Mouse (Mus musculus) hindbrain, embryonic 12.5 days (tissue): ENCODE measurements around the gene Eci1. TPM values are rescaled to one million over a fixed set of nuclear protein-coding genes. Genes with fewer than 3 reads are reported as not detected.
A peak's percentile ranks its signal among the peaks of the same experiment; 100 is the strongest.

ENCODE experiments used
- ATAC-seq: fragments of 200-750 bp; cut with Nextera tagmentation; 2 replicates; pipeline ENCODE4 v1.8.0; 2017; ENCODE audit warnings: moderate TSS enrichment; ENCODE audit not compliant: low FRiP score
- H3K27ac ChIP-seq: fragments of 300-500 bp; sonication (generic); 2 replicates; pipeline ENCODE4 v1.5.1; 2016; ENCODE audit warnings: mild to moderate bottlenecking
- H3K27me3 ChIP-seq: fragments of 300-500 bp; sonication (generic); 2 replicates; pipeline ENCODE4 v1.6.1; 2016; ENCODE audit warnings: mild to moderate bottlenecking
- H3K36me3 ChIP-seq: fragments of 300-500 bp; sonication (generic); 2 replicates; pipeline ENCODE4 v1.6.1; 2016; ENCODE audit warnings: mild to moderate bottlenecking
- H3K4me1 ChIP-seq: fragments of 300-500 bp; sonication (generic); 2 replicates; pipeline ENCODE4 v1.6.1; 2016
- H3K4me2 ChIP-seq: fragments of 300-500 bp; sonication (generic); replicated peaks from 2 replicates; pipeline ENCODE4 v1.6.1; 2016; ENCODE audit warnings: mild to moderate bottlenecking
- H3K4me3 ChIP-seq: fragments of 300-500 bp; sonication (generic); 2 replicates; pipeline ENCODE4 v1.5.1; 2016; ENCODE audit warnings: mild to moderate bottlenecking
- H3K9ac ChIP-seq: fragments of 300-500 bp; sonication (generic); 2 replicates; pipeline ENCODE4 v1.6.1; 2016; ENCODE audit warnings: mild to moderate bottlenecking, moderate library complexity
- H3K9me3 ChIP-seq: fragments of 300-500 bp; sonication (generic); replicated peaks from 2 replicates; pipeline ENCODE4 v1.6.1; 2016; ENCODE audit warnings: mild to moderate bottlenecking
- WGBS: fragments of 180-500 bp; shearing (Covaris S2); methylation state at CpG from one replicate; pipeline ENCODE4 v1.1.7; 2016; 5-methylcytosine and 5-hydroxymethylcytosine counted together
- polyA plus RNA-seq: library from polyadenylated mRNA; unstranded; fragments of >200 nt; fragmentation: Nextera tagmentation; extraction: Ambion mirVana; gene quantifications from 2 replicates; pipeline ENCODE4 v1.2.1, GENCODE M21; 2016

Eci1 gene
- polyA plus RNA-seq, 1 experiment from 2014 or later = 62.4 TPM

DNA sequence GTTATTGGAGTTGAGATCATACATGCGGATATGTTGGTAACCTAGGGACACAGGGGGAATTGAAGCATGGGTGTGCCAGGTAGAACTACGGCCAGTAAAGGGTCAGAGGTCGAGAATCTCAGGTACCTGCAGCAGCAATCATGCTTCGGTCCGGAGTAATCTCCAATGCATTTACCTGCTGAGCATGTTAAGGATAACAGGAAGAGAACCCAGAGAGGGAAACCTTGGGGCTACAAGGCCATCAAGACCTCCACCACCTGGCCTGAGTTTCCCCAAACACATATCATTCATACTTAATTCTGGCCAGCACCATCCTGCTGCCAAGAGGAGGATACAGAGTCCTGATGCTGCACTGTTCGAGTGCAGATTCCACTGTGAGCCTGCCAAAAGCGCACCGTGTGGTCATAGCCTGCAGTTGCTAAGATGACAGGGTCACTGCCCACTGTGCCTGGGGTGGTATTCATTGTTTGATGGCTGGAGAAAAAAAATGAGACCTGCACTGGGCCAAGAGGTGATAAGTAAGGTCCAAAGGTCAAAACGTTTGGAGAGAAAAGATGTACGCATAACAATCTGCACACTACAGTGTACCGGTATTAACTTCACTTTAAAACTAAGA is 51.7 kb downstream of the Eci1 start:
- Histone ChIP-seq H3K27me3 (no peaks in the 10 kb centered on the region), H3K9ac (peak overlapping the region; percentile 85), H3K4me3 (peak overlapping the region; percentile 76), H3K27ac (peak overlapping the region; percentile 97; the same call in 1 of the 2 replicates), H3K4me1 (peaks cover 25% of the 10 kb centered on the region), H3K4me2 (peak overlapping the region; percentile 62), H3K36me3 (peaks cover 44% of the 10 kb centered on the region), H3K9me3 (no peaks in the 10 kb centered on the region)
- ATAC-seq = peak; percentile 11
- 52% methylated on average over 11 of the region's 11 CpGs for WGBS

DNA sequence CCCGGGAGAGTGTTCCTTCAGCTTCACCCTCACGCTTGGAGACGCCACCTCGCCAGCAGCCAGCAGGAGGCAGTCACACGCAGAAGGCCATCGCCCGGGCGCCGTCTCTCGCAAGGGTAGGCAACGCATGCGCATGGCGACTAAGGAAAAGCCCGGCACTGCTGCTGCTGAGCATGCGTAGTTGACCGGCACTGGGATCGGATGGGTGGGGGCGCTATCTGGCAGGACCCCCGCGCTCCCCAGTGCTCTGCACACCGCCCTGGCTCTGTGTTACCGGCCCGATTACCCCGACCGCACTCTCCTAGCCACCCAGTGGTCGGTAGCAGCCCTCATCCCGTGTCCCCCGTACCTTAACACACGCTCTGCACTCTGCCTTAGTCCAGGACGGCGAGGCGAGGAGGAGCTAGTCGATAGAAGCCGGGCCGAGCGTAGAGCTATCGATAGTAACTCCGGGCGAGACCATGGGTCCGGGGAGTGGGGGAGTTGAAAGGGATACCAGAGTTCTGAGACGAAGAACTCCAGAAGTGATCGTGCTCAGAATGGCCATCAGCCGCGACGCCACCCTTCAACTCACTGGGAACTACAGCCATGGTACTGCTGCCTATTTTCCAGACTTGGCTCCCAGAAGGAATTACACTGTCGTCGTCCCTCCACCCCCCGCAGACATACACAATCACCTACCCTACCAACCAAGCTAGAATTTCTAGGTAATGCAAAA is 52.4 kb downstream of the Eci1 start, which contains the start of gene Mlst8:
Gene Mlst8, minus strand, starts transcription at position 416 of the 718 bp plus-strand sequence.
- WGBS = under 1% methylated on average over 48 of the region's 48 CpGs
- Histone ChIP-seq H3K27me3 (no peaks in the 10 kb centered on the region), H3K9me3 (no peaks in the 10 kb centered on the region), H3K9ac (peak within 1 kb of the TSS; percentile 85), H3K4me1 (peaks cover 21% of the 10 kb centered on the region), H3K36me3 (peaks cover 37% of the 10 kb centered on the region), H3K4me2 (peak within 1 kb of the TSS; percentile 62), H3K4me3 (peak within 1 kb of the TSS; percentile 76), H3K27ac (peak within 1 kb of the TSS; percentile 97)
- peak; percentile 94 for ATAC-seq

DNA sequence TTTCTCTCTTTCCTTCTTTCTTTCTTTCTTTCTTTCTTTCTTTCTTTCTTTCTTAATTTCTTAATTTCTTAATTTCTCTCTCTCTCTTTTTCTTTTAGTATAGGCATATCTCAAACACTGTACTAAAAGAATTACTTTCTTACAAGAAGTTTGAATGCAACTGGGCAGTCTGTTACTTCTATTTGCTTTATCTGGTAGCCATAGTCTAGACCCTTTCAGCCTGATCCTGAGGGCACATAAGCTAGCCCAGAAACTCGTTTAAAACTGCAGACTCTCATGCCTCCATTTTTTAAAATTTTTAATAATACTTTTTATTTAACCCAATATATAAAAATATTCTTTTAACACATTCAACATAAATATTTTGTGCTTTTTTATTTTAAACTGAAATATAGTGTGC is 53.0 kb downstream of the Eci1 start:
- no peaks in the 10 kb centered on the region for H3K9me3 ChIP-seq
- H3K27me3 ChIP-seq = no peaks in the 10 kb centered on the region
- H3K9ac ChIP-seq = 0 out of 2 replicates have a peak overlapping the region, but pooled peaks have one; percentile 43
- H3K4me2 ChIP-seq = peak overlapping the region; percentile 62
- ATAC-seq = no peak
- H3K27ac ChIP-seq = peak overlapping the region; percentile 64; the same call in 1 of the 2 replicates
- H3K4me1 ChIP-seq = peaks cover 15% of the 10 kb centered on the region
- H3K36me3 ChIP-seq = peaks cover 31% of the 10 kb centered on the region
- peak overlapping the region; percentile 76 for H3K4me3 ChIP-seq
- 35% methylated on average over 1 of the region's 1 CpGs for WGBS

DNA sequence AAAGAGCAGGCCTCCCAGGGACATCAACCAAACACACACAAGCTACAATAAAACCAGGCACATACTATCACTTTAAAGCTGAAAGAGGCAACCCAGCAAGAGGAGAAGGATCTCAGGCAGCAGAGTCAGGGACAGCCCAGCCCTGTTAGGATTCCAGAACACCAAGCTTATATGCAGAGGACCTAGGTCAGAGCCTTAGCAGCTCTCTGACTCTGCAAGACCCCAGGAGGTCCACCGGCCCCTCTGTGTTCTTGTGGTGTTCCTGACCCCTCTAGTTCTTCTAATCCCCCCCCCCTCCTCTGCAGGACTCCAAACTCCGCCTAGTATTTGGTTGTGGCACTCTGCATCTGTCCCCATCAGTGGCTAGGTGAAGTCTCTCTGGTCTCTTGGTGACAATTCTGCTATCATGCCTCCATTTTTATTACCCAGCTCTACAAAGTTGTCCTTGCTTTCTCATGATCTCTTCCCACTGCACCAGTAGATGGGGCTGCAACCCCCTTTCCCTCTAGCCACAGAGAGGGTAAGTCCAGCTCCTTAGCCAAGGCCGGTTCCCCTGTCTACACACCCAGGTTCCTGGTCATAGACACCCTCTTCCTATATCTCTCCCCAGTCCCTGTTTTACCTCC is 53.9 kb downstream of the Eci1 start:
- Histone ChIP-seq H3K27me3 (0 out of 2 replicates have a peak, but pooled peaks cover 2% of the 10 kb centered on the region), H3K4me2 (no peak overlapping the region), H3K9ac (no peak overlapping the region), H3K27ac (no peak overlapping the region), H3K4me3 (no peak overlapping the region), H3K4me1 (peaks cover 14% of the 10 kb centered on the region), H3K9me3 (no peaks in the 10 kb centered on the region), H3K36me3 (peaks cover 22% of the 10 kb centered on the region)
- 40% methylated on average over 3 of the region's 3 CpGs for WGBS
- ATAC-seq = no peak

DNA sequence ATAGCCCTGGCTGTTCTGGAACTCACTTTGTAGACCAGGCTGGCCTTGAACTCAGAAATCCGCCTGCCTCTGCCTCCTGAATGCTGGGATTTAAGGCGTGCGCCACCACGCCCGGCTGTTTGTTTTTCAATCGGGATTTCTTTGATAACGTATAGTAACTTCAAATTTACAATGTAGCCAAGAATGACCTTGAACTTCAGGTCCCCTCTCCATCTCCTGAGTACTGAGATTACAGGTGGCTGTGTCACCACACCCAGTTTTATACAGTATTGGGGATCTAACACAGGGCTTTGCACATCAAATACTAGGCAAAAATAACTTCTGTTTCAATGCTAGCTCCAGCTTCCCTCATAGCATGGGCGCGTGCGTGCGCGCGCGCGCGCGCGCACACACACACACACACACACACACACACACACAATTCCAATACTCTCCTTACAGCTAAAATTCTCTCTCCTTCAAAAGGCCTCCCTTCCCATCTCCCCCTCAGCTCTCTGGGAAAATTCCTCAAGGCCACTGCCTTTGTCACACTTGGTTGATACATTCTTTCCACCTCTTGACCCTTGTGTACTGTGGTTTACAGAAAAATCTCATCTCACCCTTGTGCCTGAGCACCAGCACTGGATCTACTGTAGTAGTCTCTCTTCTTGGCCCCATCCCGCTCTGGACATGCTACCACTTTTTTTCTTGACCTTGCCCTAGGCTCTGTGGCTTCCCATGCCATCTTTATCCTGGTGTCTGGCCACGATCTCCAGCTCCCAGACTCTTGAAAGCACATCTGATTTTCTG is 54.8 kb downstream of the Eci1 start:
- ATAC-seq = no peak
- Histone ChIP-seq H3K4me3 (no peak overlapping the region), H3K9me3 (no peaks in the 10 kb centered on the region), H3K27me3 (0 out of 2 replicates have a peak, but pooled peaks cover 2% of the 10 kb centered on the region), H3K27ac (no peak overlapping the region), H3K4me1 (peaks cover 18% of the 10 kb centered on the region), H3K36me3 (peaks cover 13% of the 10 kb centered on the region), H3K9ac (no peak overlapping the region), H3K4me2 (no peak overlapping the region)
- 94% methylated on average over 20 of the region's 20 CpGs for WGBS

DNA sequence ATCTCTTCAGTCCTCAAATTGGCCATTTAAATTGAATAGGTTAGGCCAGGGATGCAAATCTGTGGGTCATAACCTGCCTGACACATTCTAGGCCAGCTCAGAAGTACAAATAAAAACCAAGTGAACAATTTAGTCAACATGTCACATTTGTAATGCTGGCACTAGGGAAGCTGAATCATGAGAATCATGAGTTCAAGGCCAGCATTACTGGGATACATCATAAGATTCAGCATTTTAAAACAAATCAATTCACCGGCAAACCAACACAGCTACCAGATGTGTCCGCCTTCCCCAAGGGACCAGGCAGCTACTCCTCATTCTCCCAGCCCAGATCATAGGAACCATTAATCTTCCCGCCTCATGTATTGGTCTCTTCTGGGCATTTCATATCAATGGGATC is 57.1 kb downstream of the Eci1 start:
- Histone ChIP-seq H3K9ac (no peak overlapping the region), H3K36me3 (no peaks in the 10 kb centered on the region), H3K4me1 (peaks cover 13% of the 10 kb centered on the region), H3K4me2 (no peak overlapping the region), H3K9me3 (no peaks in the 10 kb centered on the region), H3K4me3 (no peak overlapping the region), H3K27ac (no peak overlapping the region), H3K27me3 (peaks cover 2% of the 10 kb centered on the region; the same call in 1 of the 2 replicates)
- no peak for ATAC-seq
- WGBS = 67% methylated on average over 3 of the region's 3 CpGs

DNA sequence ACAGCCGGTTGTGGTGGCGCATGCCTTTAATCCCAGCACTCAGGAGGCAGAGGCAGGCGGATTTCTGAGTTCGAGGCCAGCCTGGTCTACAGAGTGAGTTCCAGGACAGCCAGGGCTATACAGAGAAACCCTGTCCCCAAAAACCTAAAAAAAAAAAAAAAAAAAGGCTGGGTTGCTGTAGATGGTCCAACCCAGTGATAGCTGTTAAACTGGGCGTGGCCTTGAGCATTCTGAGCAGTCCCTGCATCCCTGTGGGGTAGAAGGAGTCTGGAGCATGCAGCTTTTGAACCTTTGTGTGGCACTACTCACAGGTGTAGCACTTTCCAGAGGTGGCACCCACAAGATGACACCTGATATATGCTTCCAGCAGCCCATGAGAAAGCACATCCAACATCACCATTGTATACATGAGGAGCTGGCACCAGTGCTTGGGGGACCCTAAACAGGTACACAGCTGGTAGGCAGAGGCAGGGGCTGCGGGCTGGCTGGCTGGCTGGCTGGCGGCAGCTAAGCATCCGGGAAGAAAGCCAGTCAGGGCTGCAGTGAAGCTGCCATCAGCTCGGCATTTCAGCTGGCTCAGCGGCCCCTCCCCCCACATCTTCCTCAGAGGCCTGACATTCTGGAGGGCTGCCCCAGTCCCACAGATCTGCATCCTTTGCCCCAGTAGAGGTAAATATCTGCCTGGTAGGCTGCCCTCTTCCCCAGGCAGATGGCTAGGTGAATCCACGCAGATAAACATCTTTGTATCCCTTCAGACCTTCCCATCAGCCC is 58.8 kb downstream of the Eci1 start:
- WGBS = 50% methylated on average over 11 of the region's 11 CpGs
- Histone ChIP-seq H3K27ac (peak overlapping the region; percentile 55), H3K36me3 (no peaks in the 10 kb centered on the region), H3K9me3 (no peaks in the 10 kb centered on the region), H3K4me1 (peaks cover 25% of the 10 kb centered on the region), H3K27me3 (peaks cover 2% of the 10 kb centered on the region; the same call in 1 of the 2 replicates), H3K4me2 (peak overlapping the region; percentile 23; the same call in 1 of the 2 replicates), H3K4me3 (no peak overlapping the region), H3K9ac (0 out of 2 replicates have a peak overlapping the region, but pooled peaks have one; percentile 43)
- ATAC-seq = no peak

DNA sequence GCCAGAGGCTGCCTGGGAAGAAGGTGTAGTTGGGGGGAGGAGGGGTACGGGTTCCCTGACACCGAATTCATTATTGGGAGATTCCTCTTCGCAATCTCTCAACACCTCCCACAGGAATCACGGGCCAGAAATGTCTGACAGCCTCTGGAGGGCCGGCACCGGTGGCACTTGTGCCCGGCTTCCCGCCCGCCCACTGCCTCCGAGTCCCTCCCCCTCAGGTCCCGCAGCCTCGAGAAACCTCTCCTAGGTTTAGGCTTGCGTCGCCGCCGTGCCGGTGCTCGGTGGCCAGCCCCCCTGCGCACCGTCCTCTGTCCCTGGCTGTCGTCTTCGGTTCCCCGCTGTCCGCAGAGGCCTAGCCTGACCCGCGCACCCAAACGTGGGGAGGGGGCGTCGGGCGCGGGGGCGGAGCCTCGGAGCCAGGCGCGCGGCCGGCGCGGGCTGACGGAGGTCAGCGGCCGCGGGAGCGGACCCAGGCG is 61.8 kb downstream of the Eci1 start, which contains the start of gene Caskin1:
Gene Caskin1, plus strand, starts transcription at position 416 of the 476 bp plus-strand sequence.
- Histone ChIP-seq H3K9me3 (no peaks in the 10 kb centered on the region), H3K4me3 (peak within 1 kb of the TSS; percentile 86), H3K4me2 (peak within 1 kb of the TSS; percentile 81), H3K27ac (peak within 1 kb of the TSS; percentile 96), H3K4me1 (peaks cover 31% of the 10 kb centered on the region), H3K9ac (peak within 1 kb of the TSS; percentile 91), H3K27me3 (peaks cover 2% of the 10 kb centered on the region; the same call in 1 of the 2 replicates), H3K36me3 (no peaks in the 10 kb centered on the region)
- ATAC-seq = peak; percentile 62
- WGBS = 0% methylated on average over 41 of the region's 45 CpGs

DNA sequence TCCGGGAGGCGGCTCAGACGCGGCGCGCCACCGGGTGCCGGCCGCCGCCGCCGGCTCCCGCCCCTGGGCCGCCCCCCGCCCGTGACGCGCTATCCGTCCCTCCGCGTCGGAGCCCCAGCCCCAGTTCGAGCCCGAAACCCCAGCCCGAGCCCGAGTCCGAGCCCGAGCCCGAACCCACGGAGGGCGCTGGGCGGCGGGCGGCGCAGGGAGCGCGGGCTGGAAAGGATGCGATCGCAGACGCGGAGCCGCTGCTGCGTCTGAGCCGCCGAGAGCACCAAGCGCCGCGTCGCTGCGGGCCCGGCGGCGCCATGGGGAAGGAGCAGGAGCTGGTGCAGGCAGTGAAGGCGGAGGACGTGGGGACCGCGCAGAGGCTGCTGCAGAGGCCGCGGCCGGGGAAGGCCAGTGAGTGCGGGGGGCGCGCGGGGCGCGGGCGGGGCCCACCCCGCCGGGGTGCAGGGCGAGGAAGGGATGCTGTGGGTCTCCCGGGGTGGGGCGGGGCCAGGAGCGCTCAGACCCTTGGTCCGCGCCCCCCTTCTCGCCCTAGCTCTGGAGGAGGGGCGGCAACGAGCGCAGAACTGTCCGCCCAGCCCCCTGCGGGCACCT is 62.3 kb downstream of the Eci1 start:
- under 1% methylated on average over 57 of the region's 81 CpGs for WGBS
- H3K9me3 ChIP-seq = no peaks in the 10 kb centered on the region

More for the DNA sequence above, 62.3 kb downstream of the Eci1 start:
- ATAC-seq = peak; percentile 80
- Histone ChIP-seq H3K36me3 (no peaks in the 10 kb centered on the region), H3K27me3 (peaks cover 2% of the 10 kb centered on the region; the same call in 1 of the 2 replicates), H3K27ac (peak overlapping the region; percentile 96), H3K4me1 (peaks cover 31% of the 10 kb centered on the region), H3K4me2 (peak overlapping the region; percentile 81), H3K9ac (peak overlapping the region; percentile 91), H3K4me3 (peak overlapping the region; percentile 86)
